Mouse (Mus musculus) midbrain, embryonic 11.5 days (tissue): ENCODE results near the gene Hsd17b13. TPM values are rescaled to one million over a fixed set of nuclear protein-coding genes. Genes with fewer than 3 reads are reported as not detected.

Experiments
- ATAC-seq: fragments of 200-750 bp; cut with Nextera tagmentation; 2 replicates; pipeline ENCODE4 v1.8.0; 2017; ENCODE audit warnings: moderate TSS enrichment, moderate library complexity; ENCODE audit not compliant: low FRiP score
- DNase-seq: peaks from one replicate; pipeline ENCODE4 v3.0.0; 2015; ENCODE audit warnings: low spot score; ENCODE audit errors: missing footprints
- H3K27ac ChIP-seq: fragments of 300-500 bp; sonication (generic); 2 replicates; pipeline ENCODE4 v1.5.1; 2014; ENCODE audit warnings: low read depth, low read length
- H3K27me3 ChIP-seq: fragments of 300-500 bp; sonication (generic); 2 replicates; pipeline ENCODE4 v1.6.1; 2014; ENCODE audit warnings: mild to moderate bottlenecking, low read length, moderate library complexity, mixed read lengths; ENCODE audit not compliant: control insufficient read depth, insufficient read depth
- H3K36me3 ChIP-seq: fragments of 300-500 bp; sonication (generic); 2 replicates; pipeline ENCODE4 v1.6.1; 2014; ENCODE audit warnings: mild to moderate bottlenecking, low read length, moderate library complexity, mixed read lengths; ENCODE audit not compliant: control insufficient read depth, insufficient read depth
- H3K4me1 ChIP-seq: fragments of 300-500 bp; sonication (generic); 2 replicates; pipeline ENCODE4 v1.6.1; 2014; ENCODE audit warnings: low read length; ENCODE audit not compliant: control insufficient read depth, insufficient read depth
- H3K4me2 ChIP-seq: fragments of 300-500 bp; sonication (generic); 2 replicates; pipeline ENCODE4 v1.6.1; 2014; ENCODE audit warnings: mild to moderate bottlenecking, moderate library complexity
- H3K4me3 ChIP-seq: fragments of 300-500 bp; sonication (generic); 2 replicates; pipeline ENCODE4 v1.5.1; 2014; ENCODE audit warnings: low read depth, low read length
- H3K9ac ChIP-seq: fragments of 300-500 bp; sonication (generic); 2 replicates; pipeline ENCODE4 v1.6.1; 2014; ENCODE audit warnings: low read length
- H3K9me3 ChIP-seq: fragments of 300-500 bp; sonication (generic); 2 replicates; pipeline ENCODE4 v1.6.1; 2016; ENCODE audit warnings: low read length; ENCODE audit not compliant: control insufficient read depth
- WGBS: fragments of 180-500 bp; shearing (Covaris S2); extraction: QIAGEN DNeasy Blood & Tissue Kit; methylation state at CpG from one replicate; pipeline ENCODE4 v1.1.7; 2014; 5-methylcytosine and 5-hydroxymethylcytosine counted together
- polyA plus RNA-seq: library from polyadenylated mRNA; unstranded; fragments of >200 nt; fragmentation: Nextera tagmentation; extraction: Ambion mirVana; gene quantifications from 2 replicates; pipeline ENCODE4 v1.2.1, GENCODE M21; 2014

Hsd17b13 gene
- polyA plus RNA-seq, 1 experiment from 2014 or later = not detected

DNA sequence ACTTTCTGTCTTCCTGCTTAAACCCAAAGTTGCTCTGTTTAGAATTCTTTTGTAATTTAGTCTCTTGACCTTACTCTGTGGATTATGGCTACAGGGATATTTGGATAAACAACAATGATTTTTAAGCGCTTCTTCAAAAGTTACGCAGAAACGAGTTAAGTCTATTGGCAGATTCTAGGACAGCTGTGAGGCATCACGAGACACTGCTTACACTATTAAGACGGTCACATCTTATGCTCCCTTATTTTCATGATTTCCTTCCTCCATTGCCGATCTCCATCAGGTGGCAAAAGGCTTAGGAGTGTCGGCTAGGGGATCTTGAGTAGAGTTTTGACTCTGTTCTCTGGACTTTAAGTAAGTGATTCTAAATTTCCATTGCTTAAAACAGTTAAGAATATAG lies 33.1 kb upstream of the Hsd17b13 start:
- no peak overlapping the region for H3K27ac ChIP-seq
- no peaks in the 10 kb centered on the region for H3K36me3 ChIP-seq
- no peak overlapping the region for H3K9ac ChIP-seq
- ATAC-seq (no peak), DNase-seq (no peak)
- no peak overlapping the region for H3K4me3 ChIP-seq
- H3K4me2 ChIP-seq = no peak overlapping the region
- WGBS = 94% methylated on average over 7 of the region's 7 CpGs
- H3K9me3 ChIP-seq = no peaks in the 10 kb centered on the region
- no peaks in the 10 kb centered on the region for H3K4me1 ChIP-seq
- no peaks in the 10 kb centered on the region for H3K27me3 ChIP-seq

DNA sequence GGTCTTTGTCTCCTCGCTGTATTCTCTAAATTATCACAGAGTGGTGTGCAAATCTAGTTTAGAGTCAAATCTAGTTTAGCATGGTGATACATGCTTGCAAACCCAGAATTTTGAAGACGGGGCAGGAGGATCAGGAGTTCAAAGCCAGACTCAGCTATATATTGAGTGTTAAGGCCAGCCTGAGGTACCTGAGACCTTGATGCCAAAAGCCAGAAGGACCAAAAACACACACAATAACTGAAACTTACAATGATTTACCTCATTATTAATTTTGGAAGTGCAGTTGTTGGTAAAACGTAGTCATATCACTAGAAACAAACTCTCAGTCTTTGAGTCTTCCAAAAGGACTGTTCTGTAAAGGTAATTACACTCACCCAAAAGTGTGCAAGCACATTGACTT lies 32.2 kb upstream of the Hsd17b13 start:
- Histone ChIP-seq H3K27me3 (no peaks in the 10 kb centered on the region), H3K27ac (no peak overlapping the region), H3K4me1 (no peaks in the 10 kb centered on the region), H3K9me3 (no peaks in the 10 kb centered on the region), H3K4me2 (no peak overlapping the region), H3K36me3 (no peaks in the 10 kb centered on the region), H3K9ac (no peak overlapping the region), H3K4me3 (no peak overlapping the region)
- peak; percentile 71 for DNase-seq
- ATAC-seq = no peak
- WGBS = 86% methylated on average over 3 of the region's 3 CpGs

DNA sequence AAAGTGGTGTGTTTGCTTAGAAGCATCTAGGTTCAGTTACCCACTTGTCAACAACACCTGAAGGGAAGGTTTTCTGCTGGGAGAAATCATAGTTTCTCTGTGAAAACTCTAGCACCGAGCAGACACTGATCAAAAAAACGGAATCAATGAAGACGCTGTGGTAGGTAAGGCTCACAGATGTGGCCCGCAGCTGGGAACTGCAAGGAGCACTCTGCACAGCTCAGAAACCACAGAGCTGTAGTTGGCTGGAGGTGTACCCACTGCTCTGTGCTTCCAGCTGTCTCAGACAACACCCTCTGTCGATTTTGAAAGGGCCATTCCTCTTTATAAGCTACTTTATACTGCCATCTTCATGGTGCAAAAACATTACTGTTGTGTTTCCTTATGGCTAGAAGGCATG lies 30.6 kb upstream of the Hsd17b13 start:
- H3K4me1 ChIP-seq = no peaks in the 10 kb centered on the region
- H3K4me3 ChIP-seq = no peak overlapping the region
- no peak overlapping the region for H3K9ac ChIP-seq
- H3K9me3 ChIP-seq = no peaks in the 10 kb centered on the region
- DNase-seq (no peak), ATAC-seq (no peak)
- no peak overlapping the region for H3K27ac ChIP-seq
- H3K27me3 ChIP-seq = no peaks in the 10 kb centered on the region
- WGBS = 67% methylated on average over 5 of the region's 5 CpGs
- H3K4me2 ChIP-seq = no peak overlapping the region
- H3K36me3 ChIP-seq = no peaks in the 10 kb centered on the region

DNA sequence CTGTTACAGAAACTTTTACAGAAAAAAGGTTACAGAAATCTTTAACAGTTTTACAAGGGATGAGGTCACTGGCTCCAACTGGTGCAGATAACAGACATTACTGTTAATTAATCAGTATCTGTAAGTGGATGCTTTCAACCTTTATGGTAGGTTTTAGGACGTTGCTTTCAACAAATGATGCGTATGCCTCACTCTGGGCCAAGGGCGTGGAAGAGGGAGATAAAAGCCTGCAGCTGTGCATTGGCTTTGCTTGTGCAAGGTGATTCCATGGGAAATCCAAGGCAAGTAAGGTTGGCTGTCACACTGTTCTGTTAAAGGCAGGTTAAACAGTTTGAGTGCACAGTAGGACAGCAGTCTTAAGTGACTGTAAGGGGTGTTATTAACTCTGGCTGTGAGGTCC lies 29.6 kb upstream of the Hsd17b13 start:
- 81% methylated on average over 3 of the region's 3 CpGs for WGBS
- no peaks in the 10 kb centered on the region for H3K4me1 ChIP-seq
- no peak for DNase-seq
- no peaks in the 10 kb centered on the region for H3K27me3 ChIP-seq
- H3K4me3 ChIP-seq = no peak overlapping the region
- no peak for ATAC-seq
- H3K9me3 ChIP-seq = no peaks in the 10 kb centered on the region
- no peak overlapping the region for H3K9ac ChIP-seq
- no peak overlapping the region for H3K27ac ChIP-seq
- H3K36me3 ChIP-seq = no peaks in the 10 kb centered on the region
- H3K4me2 ChIP-seq = no peak overlapping the region

DNA sequence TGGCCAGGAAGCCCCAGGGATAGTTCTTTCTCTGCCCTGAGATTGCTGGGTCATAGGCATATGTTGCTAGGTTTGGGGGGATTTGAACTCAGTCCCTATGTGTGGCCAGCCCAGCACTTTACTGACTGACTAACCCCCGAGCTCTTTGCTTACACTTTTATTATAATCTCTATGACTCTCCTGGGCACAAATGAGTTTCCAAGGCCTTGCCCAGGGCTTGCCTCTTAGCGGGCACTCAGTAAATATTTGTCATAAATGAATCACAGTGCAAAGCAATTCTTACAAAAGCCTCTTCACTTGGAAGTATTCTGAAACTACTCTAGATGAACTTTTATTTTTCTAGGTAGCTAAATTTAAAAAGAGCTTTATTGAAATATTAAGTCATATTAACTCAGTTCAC lies 26.7 kb upstream of the Hsd17b13 start:
- Histone ChIP-seq H3K4me3 (no peak overlapping the region), H3K27me3 (no peaks in the 10 kb centered on the region), H3K27ac (no peak overlapping the region), H3K4me2 (no peak overlapping the region), H3K9me3 (no peaks in the 10 kb centered on the region), H3K9ac (no peak overlapping the region), H3K4me1 (no peaks in the 10 kb centered on the region), H3K36me3 (no peaks in the 10 kb centered on the region)
- 86% methylated on average over 2 of the region's 2 CpGs for WGBS
- DNase-seq (no peak), ATAC-seq (no peak)

DNA sequence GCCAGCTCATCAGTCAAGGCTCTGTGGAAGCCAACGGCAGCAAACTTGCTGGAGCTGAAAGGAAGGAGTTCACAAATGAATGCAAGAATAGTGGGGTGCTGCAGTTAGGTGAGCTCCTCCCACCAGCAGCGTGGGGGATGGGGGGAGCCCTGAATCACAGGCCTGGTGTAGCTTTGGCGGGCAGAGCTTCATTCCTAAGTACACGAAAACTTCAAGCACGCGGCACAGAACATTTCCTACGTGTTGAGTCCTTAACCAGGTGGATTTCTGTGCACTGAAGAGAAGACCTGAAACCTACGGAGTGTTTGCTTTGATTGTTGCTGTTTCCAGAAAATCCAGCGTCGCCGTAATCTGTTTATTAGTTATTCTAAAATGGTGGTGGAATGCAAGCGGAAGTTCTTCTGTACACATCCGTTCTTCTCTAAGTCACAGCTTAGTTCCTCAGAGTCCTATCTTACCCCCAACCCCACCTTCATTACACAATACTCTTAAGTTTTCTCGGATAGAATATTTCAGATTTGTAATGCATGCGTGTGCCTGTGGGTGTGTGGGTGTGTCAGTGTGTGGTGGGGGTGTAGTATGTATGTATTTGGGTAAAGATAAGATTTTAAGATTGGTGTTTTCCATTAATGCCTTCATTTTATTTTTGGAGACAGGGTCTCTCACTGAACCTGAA lies 26.2 kb upstream of the Hsd17b13 start:
- Histone ChIP-seq H3K4me1 (no peaks in the 10 kb centered on the region), H3K9ac (no peak overlapping the region), H3K27me3 (no peaks in the 10 kb centered on the region), H3K4me2 (peak overlapping the region; percentile 29; the same call in 1 of the 2 replicates), H3K27ac (no peak overlapping the region), H3K9me3 (no peaks in the 10 kb centered on the region), H3K36me3 (no peaks in the 10 kb centered on the region), H3K4me3 (no peak overlapping the region)
- ATAC-seq = no peak
- WGBS = 50% methylated on average over 15 of the region's 15 CpGs
- peak; percentile 73 for DNase-seq

DNA sequence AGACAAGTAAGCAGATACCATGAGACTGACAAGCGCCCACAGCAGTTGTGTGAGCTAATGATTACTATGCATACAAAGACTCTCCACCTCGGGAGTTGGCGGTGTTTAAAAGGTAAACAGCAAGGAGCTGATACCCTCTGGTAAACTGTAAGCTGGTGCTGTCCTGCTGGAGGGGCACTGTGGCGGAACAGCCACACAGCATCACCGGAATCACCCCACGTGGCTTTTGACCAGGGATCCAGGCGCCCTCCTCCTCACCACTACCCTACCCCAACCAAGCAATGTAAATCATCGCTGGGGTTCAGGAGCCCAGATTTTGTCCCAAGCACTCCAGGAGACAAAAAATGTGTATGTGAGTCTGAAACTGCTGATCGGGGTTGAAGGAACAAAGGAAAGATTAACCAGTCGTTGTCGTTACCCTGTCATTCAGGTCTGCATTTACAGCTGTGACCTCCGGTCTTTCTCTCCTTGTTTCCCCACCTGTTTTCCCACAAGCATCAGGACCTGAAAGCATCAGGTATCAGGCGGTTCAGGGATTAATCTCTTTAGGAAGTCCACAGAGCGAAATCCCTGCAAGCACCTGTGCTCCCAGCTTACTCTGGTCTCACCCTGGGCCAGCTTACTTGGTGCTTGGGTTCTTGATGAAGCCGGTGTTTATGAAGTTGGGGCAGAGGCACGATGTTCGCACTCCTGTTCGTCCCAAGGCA lies 25.5 kb upstream of the Hsd17b13 start:
- H3K4me3 ChIP-seq = no peak overlapping the region
- no peaks in the 10 kb centered on the region for H3K27me3 ChIP-seq
- no peak overlapping the region for H3K9ac ChIP-seq
- H3K4me1 ChIP-seq = no peaks in the 10 kb centered on the region
- no peak overlapping the region for H3K27ac ChIP-seq
- H3K36me3 ChIP-seq = no peaks in the 10 kb centered on the region
- peak; percentile 92 for DNase-seq
- H3K9me3 ChIP-seq = no peaks in the 10 kb centered on the region
- ATAC-seq = peak; percentile 73; the same call in 1 of the 2 replicates
- WGBS = 11% methylated on average over 18 of the region's 18 CpGs
- H3K4me2 ChIP-seq = peak overlapping the region; percentile 29; the same call in 1 of the 2 replicates

DNA sequence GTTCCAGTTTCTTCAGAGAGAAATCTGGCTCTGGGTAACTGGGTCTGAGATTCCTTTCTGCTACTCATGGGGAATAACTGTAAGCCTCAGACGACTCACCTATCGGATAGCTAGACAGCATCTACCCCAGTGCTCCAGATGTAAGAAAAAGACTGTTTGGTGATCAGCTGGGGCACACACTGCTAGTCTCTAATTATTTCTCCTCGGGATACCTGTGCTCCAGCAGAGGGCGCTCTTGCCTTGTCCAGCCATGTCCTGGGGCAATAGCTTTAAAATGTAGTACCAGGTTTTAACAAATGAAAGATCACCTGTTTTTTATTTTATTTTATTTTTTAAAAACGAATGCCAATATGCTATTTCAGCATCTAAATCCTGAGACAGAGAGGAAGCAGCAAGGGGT lies 22.5 kb upstream of the Hsd17b13 start:
- Histone ChIP-seq H3K4me2 (no peak overlapping the region), H3K4me1 (no peaks in the 10 kb centered on the region), H3K36me3 (no peaks in the 10 kb centered on the region), H3K4me3 (no peak overlapping the region), H3K27me3 (no peaks in the 10 kb centered on the region), H3K9ac (no peak overlapping the region), H3K27ac (no peak overlapping the region), H3K9me3 (no peaks in the 10 kb centered on the region)
- peak; percentile 94 for DNase-seq
- 5% methylated on average over 5 of the region's 5 CpGs for WGBS
- ATAC-seq = peak; percentile 75; the same call in 1 of the 2 replicates

DNA sequence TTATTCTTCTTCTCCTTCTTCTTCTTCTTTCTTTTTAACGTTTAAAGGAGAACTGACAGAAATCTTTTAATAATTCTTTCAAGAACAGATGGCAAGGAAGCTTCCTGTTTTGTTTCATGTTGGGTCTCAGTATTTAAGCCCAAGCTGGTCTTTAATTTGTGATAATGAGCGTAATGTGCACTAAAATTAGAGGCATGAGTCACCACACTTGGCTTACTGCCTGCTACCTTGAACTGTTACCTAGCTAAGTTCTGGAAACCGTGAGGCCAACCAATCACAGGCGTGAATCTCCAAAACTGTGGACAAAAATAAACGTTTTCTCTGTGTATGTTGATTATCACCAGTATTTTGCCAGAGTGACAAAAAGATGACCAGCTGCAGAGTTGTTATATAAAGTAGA lies 21.5 kb upstream of the Hsd17b13 start:
- Histone ChIP-seq H3K9ac (no peak overlapping the region), H3K4me1 (no peaks in the 10 kb centered on the region), H3K36me3 (no peaks in the 10 kb centered on the region), H3K4me2 (no peak overlapping the region), H3K4me3 (no peak overlapping the region), H3K27me3 (no peaks in the 10 kb centered on the region), H3K9me3 (no peaks in the 10 kb centered on the region), H3K27ac (no peak overlapping the region)
- WGBS = 72% methylated on average over 5 of the region's 5 CpGs
- DNase-seq (no peak), ATAC-seq (no peak)
